Mouse (Mus musculus): Measurements from ENCODE around the gene Ndufv2.

The Ndufv2 gene

DNA sequence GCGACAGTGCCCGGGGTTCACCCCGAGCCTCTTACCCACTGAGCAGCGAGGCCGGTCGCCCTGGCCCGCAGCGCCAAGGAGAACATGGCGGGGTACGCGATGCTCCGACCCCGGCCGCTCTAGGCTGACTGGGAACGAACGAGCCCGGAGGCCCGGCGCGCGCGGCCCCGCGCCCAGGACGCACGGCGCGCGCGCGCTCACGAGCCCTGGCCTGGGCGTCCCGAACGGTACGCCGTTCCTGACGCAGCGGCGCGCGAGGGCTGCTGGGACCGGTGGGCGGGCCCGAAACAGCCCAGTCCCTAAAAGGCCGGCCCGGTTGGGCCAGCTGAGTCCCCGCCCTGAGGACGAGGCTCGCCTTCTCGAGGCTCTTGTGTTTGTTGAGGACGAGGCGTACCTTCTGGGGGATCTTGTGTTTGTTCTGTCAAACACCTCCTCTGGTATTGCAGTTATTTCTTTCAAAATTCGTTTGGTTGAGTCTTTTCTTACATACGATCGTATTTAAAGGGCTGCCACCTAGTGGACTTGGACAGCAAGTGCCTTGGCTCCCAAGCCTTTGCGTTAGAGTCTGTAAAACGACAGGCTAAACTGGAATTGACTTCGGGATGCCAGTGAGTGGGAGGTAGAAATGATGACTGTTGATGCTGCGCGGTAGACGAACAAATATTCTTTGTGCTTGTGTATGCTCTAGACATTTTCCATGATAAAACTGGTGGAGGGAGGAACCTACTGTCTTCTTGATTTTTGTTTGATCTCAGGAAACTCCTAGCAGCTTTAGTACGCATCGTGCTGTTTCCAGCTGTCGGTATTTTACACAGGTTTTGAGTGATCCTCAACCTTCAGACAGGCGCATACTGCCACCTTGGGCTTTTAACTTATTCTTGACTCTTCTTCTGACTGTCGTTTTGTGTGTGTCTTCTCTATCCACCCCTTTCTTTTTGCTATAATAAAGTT, at the start of gene Ndufv2:
TSS of gene Ndufv2 (minus strand) at position 180 of the 951 bp plus-strand sequence.
- DNase-seq (ENCODE audit: low spot score in 2 of 2) = peak; percentile 77 to 79

DNA sequence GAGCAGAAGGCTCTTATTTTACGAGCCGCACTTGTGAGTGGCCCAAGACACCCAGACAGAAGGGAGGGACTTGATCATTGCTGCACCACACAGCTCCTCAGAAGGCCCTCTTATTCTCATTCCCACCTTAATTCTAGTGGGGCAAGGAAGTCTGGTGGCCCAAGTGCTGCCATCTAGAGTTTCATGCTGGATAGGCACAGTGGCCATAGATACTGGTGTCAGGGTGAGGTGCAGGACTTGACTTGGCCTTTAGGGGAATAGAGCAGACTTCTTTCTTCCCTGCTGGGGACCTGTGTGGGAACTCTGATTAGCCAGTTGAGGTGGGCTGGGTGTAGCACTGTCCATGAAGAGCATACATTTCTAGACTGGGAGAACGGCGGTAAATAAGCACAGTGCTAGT, 29.9 kb upstream of the Ndufv2 start:
- no peak for DNase-seq (ENCODE audit: low spot score in 2 of 2)

DNA sequence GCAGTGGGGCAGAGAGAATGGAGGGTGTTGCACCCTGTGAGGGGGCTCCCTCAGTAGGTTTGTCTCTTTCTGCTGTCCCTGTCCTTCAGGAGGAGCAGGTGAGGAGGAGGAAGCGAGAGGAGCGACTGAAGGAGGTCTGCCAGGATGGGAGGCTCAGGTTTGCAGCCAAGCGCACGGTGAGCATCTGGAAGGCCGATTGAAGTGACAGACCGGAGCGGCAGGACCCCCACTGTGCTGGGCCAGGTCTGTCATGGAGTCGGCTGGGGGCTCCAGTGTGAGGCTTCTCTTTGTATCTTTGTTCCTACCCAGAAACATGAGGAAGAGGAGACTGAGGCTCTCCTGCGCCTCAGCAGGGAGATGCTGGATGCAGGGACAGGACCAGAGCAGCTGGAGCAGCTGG, 29.0 kb upstream of the Ndufv2 start:
- no peak for DNase-seq (ENCODE audit: low spot score in 2 of 2)

DNA sequence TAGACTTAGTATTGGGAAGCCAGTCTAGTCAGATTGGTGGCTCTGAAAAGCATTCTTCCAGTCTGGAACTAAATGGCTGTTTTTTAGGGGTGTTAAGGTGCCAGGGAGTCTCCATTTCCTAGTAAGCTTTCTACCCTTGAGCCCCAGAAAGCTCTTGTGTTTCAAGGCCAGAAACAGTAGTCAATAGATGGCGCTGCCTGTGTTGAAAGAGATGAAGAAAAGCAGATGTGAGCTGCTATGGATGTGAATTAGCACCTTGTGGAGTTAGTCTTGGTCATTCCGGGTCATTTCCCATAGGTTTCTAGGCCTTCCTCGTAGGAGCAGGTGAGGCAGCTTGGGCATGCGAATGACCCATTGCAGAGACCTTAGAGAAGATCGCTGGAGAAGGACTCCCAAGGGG, 23.9 kb upstream of the Ndufv2 start:
- DNase-seq (ENCODE audit: low spot score in 2 of 2) = no peak

DNA sequence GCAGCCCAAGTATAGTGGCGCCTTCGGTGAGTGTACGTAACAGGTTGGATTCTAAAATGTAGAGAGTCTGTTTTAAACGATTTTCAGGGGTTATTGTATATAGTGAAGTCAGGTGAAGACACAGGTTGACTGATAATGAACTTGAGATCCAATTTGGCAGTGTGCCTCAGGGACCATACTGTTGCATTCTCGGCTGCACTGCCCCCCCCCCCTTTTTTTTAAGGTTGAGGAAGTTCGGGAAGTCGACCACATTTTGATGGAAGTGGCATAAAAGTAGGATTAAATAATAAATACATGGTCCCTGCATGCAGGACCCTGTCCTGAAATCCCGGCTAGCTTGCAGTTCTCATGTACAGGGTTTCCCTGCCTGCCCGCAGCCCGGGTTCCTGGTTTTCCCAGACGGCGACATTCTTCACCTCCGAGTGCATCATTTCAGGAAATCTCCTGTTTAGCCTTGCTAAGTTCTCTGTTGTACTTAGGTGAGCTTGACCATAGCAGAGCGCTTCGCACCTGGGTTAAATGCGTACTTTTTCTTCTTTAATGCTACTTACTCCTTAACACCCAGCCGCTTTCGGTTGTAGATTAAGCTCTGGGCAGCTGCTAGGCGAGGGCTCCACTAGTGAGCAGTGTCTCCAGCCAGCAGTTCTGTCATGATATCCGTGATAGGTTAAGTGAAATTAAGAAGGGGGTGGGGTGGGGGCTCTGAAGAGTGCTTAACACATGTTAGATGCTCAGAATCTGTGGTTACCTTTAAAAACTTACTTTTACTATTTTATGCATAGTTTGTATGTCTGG, 22.7 kb upstream of the Ndufv2 start:
- no peak for DNase-seq (ENCODE audit: low spot score in 2 of 2)

DNA sequence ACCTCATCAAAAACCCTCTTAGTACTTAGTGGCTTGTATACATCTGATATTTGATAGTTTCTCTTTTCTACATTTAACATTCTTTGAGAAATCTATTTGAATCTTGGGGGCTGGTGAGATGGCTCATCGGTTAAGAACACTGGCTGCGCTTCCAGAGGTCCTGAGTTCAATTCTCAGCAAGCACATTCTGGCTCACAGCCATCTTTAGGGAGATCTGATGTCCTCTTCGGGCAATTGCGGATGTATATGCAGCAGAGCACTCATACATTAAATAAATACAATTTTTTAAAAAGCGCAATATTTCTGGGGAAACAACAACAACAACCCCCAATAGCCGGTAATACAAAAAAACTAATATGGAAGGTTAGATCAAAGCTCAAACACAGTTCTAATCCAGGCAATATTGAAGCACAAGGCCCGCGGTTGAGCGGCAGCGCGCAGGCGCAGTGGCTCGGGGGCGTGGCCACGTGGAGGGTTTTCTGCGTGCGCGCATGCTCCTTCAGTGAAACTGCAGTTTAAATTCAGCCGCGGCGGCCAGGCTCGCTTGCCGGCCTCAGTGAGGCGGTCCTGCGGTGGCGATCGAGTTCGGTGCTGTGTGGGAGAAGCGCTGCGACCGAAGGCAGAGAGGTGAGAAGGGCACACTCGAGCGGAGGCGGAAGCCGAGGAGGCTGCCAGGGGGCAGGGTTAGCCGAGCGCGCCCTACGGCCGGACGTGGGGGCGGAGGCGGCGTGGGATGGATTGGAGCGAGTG, 21.9 kb upstream of the Ndufv2 start, which contains the start of gene Ddx11:
TSS of gene Ddx11 (plus strand) at position 455 of the 750 bp plus-strand sequence.
- DNase-seq (ENCODE audit: low spot score in 2 of 2) = peak; percentile 80 to 87

DNA sequence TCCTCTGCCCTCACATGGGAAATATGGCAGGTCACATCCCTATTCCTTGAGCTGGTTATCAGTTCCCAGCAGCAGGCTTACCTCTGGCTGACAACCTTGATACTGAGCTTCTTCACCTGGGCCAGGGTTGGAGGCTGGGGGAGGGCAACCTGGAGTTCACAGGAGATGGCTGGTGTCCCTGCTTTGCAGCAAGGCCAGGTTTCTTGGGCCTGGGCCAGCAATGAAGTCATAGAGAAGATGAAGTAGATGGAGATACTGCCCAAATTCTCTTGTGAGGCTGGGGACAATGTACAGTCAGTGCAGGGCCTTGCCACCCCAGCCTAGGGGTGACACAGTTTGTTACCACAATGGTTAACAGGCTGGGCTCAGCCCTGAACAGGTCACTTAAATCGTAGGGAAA, 19.3 kb upstream of the Ndufv2 start:
- DNase-seq (ENCODE audit: low spot score in 2 of 2) = no peak

DNA sequence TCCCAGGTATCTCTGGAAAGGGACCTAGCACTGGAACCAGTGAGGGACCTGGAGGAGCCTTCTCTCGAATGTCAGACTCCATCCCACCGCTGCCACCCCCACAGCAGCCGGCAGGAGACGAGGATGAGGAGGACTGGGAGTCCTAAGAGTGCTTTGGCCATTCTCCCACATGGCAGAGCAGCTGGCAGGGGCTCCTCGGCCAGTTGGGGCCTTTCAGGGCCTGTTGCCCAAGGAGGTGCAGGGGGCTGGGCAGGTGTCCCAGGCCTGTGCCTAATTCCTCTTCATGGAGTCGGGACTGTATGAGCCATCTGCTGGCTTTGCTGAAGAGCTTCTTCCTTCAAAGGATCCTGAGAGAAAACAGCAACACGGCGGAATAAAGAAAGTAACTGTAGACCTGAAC, 17.6 kb upstream of the Ndufv2 start:
- DNase-seq (ENCODE audit: low spot score in 2 of 2) = no peak

DNA sequence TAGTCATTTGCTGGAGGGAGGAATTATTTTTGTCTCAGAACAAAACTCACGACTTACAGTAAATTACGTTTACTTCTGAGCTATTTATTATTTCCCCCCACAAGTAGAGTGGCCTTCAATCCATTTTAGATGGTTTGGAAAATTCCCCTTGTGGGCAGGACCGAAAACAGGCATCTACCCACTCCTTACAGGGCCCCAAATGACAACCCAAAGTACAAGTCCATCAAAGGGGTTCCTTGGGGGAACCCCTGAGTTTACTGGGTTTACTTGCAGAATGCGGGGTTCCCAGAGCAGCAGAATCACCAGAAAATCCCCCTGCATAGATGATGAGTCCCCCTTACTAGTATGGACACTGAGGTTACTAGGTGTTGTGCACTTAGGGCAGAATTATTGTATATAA, 10.8 kb upstream of the Ndufv2 start:
- DNase-seq (ENCODE audit: low spot score in 2 of 2) = no peak

DNA sequence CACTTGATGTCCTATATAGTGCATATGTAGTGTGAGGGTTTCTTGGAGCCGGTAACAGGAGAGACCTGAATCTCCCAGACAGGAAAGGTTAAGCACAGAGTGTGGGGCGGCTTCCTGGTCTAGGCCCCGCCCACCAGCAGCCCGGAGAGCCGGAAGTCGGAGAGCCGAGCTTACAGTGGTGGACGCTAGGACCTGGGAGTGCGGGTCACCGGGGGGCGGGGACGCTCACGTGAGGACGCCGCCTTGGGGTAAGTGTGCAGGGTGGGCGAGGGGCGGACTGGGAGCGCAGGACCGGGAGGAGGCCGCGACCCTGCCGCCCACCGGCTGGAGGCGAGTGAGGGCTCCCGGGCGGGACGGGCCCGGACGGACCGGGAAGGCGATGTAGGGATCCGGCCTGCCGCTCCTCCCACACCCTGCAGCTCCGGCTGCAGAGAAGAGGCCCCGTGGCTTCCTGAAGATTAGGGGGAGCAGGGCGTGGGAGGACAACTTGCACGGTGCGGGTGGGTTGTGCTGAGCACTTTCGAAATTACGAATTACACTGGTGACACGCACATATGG, 10.1 kb upstream of the Ndufv2 start, which contains the start of gene Washc1:
TSS of gene Washc1 (plus strand) at position 144 of the 558 bp plus-strand sequence.
- peak; percentile 76 to 82 for DNase-seq (ENCODE audit: low spot score in 2 of 2)

DNA sequence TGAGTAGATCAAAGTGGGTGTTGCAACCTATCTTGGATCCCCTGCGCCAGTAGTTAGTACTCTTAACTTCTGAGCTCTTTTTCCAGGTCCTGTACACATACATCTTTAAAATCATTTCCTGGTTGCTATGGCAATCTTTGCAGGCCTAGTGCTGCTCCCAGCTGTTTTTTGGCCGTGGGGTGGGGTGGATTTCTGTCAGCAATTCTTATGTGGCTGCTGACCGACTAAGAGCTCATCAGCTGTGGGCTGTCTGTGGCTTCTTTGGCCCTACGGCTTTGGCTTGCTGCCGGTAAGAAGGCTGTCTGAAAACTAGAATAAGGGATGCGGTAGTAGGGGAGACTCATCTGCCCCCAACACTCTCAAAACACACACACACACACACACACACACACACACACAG, 9.4 kb upstream of the Ndufv2 start:
- no peak for DNase-seq (ENCODE audit: low spot score in 2 of 2)

DNA sequence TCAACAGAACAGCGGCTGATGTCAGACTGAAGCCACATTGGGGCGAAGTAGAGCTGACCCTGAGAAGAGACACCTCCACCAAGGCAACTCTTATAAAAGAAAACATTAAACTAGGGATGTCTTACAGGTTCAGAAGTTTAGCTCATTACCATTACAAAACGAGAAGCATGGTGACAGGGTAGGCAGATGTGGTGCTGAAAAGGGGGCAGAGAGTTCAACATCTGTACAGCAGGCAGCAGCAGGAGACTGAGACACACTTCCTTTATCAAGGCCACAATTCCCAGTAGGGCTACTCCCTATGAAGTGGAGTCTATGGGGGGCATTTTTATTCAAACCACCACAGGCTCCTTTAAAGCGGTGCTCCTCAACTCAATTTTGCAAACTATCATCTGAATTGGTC, 6.8 kb upstream of the Ndufv2 start:
- no peak for DNase-seq (ENCODE audit: low spot score in 2 of 2)

DNA sequence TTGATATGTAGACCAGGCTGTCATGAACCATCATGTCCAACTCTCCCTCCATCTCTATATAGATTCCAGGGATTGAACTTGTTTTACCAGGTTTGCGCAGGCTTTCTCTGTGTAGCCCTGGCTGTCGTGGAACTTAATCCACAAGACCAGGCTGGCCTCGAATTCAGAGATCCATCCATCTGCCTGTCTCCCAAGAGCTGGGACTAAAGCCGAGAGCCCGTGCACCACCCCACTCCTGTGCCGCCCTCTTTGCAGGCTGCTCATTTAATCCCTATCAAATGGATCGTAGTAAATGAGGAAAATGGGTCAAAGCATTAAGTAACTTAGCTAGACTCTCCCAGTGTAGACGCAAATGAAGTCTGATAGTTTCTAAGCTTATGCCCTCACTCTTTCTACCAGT, 6.1 kb upstream of the Ndufv2 start:
- DNase-seq (ENCODE audit: low spot score in 2 of 2) = no peak

DNA sequence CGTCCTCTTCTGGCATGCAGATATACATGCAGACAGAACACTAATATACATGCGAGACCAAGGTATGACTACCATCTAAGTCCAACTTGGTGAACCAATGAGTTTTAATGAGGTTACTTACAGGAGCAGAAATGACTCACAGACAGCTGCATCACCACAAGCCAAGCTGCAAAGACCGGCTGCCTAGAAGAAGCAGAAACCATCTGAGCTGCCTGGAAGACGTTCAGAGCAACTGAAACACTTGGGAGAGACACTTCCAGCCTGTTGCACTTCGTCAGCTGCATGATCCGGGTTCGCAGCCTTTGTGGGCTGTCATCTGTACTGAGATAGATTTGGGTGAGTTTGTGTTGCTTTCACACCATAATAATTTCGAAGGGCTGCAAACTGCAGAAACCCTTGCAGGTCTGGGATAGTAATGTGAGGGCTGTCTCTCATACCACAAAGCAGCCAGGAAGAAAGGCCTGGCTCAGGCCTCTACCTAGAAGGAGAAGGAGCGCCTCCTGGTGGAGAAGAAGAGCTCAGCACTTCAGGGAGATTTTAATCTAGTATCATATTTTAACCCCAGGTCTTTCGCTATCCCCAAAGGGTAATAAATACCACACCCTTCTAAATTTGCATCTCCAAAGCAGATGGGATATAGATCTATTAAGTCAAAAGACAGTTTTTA, 5.4 kb upstream of the Ndufv2 start:
- peak in 1 of 2 experiments; percentile 38 for DNase-seq (ENCODE audit: low spot score in 2 of 2)

DNA sequence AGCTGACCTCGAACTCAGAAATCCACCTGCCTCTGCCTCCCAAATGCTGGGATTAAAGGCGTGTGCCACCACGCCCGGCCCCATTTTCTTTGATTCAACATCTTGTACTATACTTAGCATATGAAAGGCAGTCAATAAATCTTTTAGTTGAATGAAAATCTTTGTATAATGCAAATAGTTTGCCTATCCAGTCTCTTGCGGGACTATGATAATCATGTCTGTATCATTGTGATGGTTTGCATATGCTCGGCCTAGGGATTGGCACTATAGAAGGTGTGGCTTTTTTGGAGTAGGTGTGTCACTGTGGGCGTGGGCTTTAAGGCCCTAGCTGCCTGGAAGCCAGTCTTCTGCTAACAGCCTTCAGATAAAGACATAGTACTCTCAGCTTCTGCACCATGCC, 2.7 kb upstream of the Ndufv2 start:
- DNase-seq (ENCODE audit: low spot score in 2 of 2) = no peak

DNA sequence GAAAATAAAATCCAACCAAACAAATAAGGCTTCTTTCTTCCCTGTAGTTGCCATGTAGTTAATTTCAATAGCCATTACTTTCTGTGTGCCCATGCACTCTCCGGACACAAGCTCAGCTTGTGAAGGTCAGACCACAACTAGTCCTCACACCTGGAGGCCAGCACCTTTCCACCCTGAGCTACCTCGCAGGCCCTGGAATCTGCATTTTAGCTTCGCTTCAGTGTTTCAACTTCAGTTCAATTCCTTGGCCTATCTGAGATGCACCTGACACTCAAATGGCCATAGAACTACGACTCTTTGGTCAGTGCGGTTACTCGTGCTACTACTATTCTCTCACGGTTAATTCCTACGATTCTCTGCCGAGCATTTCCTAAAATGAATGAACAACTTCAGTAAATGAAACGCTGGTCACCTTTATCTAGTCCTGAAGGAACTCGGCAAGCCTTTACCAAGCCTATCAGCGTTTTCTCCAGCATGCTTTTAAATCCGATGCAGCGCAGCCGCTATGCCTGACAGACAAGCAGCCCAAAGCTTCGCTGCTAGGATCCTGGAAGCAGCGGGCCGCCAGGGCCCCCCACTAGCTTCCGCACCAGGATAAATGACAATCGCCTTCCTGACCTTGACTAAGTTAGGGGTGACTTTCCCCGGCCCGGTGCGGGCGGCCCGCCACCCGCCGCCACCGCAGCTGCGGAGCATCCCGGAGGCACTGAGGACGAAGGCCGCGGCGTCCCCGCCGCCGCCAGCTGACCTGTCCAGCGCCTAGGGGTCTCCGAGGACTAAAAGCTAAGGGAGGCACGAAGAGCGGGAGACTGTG, 586 bp downstream of the Ndufv2 start:
- DNase-seq (ENCODE audit: low spot score in 2 of 2) = no peak

DNA sequence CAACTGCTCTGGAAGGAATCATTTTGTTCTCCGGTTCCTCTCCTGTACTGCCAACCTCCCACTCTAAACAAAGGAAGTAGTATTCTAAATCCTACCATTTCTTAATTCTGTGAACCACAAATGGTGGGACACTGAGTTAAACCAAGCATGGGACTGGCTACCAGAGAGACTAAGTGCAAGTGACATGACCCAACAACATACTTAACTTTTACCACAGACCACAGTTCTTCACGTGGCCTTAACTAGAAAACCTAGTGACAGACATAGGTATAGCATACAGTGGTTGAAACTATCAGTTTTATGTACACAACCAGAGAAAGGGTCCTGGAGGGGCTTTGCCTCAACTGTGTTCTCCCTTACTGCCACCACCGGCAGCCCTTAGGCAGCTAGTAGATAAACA, 8.7 kb downstream of the Ndufv2 start:
- no peak for DNase-seq (ENCODE audit: low spot score in 2 of 2)

DNA sequence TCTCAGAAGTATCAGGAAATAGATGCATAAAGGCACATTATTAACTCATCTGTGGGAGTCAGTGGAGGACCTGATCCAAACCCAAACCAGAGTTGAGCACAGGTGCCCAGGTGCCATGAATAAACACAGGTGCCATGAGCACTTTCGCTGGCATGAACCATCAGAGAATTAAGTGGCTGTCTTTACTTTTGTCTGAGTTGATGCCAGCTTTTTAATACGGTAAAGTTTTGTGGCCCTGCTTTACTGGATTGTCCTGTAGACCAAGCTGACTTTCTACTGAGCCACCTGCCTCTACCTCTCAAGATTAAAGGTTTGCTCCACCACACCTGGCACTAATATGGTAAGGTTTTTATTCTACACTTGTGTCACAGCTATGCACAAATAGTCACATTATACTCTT, 9.3 kb downstream of the Ndufv2 start:
- DNase-seq (ENCODE audit: low spot score in 2 of 2) = no peak

DNA sequence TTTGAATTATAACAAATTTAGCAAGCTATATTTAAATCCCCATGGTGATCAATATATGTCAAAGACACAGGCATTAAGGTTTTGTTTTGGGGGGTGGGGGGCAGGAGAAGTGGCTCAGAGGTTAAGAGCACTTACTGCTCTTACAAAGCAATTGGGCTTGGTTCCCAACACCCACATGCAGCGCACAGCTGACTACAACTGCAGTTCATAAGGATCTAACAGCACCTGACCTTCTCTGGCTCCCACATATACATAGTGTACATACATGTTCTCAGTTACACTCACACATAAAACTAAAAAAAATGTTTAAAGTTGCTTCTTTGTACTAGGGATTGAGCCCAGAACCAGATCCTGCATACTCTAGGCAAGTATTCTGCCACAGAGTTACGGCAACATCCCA, 10.0 kb downstream of the Ndufv2 start:
- no peak for DNase-seq (ENCODE audit: low spot score in 2 of 2)

DNA sequence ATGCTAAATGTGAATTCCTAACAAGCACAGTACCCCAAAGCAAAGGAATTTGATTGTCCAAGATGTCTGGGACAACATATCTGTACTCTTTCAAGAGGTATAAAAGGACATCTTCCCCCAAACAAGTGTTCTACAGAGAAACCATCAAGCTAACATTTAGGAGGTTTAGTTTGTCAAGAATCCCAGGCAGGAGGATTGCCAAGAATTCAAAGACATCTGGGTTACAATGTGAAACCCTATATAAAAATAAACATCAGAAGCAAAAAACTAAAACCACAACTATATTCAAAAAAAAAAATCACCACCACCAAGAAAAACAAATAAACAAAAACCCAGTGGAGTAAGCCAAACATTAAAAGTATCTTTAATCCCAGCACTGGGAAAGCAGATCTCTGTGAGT, 11.1 kb downstream of the Ndufv2 start:
- no peak for DNase-seq (ENCODE audit: low spot score in 2 of 2)

All from frontal cortex, postnatal 14 days (tissue).